Mouse (Mus musculus): ENCODE results near the gene Evc2.

Evc2 gene

DNA sequence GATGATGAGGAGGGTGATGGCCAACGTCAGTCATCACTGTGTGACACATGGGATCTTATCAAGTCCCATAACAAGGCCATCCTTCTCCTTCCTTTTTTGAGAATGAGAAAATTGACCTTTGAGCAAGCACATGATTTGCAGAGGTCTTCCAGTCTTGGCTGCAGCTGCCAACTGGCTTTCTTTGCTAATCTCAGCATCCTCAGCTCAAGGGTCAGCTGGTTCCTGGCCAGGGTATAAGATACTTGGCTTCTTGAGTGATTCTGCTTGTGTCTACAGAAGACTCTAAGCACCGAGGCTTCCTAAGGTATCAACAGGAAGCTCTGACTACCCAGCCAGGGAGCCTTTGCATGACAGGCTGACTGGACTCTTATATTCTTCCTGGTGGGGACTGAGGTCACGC lies 109.2 kb downstream of the Evc2 start:
- POLR2A ChIA-PET: no interaction called here

DNA sequence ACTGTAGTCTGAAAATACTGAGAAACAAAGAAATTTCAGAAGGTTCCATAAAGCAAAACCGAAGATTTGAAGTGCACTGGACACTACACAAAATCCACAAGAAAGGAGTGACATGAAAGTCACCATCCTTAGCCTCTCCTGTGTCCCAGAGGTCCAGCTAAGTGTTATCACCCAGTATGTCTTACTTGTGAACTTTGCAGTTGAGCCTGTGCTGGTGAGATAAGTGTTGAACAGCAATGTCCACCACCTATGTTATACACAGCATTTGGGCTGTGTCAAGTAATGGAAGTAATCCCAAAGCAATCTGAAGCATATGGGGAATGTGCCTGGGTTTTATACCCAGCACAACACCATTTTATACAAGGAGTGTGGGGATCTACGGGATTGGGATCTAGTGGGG lies 118.3 kb downstream of the Evc2 start:
- POLR2A ChIA-PET: no interaction called here

More for the DNA sequence above, 109.2 kb downstream of the Evc2 start:
- CTCF ChIA-PET: interaction anchor here in 1 of 4 experiments (0.6 kb wide), 1 partner anchor 351 kb away, joined by 3 read pairs; no protein-coding TSS in a partner anchor

DNA sequence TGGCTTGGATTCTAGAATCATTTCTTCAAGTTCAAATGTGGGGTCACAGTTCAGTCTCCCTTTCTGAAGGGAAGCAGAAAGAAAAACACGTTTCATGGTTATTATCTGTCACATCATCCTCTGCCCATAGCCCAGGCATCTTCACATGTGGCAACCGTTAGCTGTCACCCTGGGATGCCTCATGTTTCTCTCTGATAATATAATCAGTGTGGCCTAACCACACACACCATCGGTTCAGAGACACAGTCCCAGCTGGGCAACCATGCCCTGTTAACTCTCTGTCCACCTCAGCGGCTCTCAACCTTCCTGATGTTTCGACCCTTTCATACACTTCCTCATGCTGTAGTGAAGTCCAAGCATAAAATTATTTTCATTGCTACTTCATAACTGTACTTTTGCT lies 118.9 kb downstream of the Evc2 start:
- ChIA-PET POLR2A (no interaction called here), CTCF (no interaction called here)

More for the DNA sequence above, 118.3 kb downstream of the Evc2 start:
- CTCF ChIA-PET: no interaction called here

DNA sequence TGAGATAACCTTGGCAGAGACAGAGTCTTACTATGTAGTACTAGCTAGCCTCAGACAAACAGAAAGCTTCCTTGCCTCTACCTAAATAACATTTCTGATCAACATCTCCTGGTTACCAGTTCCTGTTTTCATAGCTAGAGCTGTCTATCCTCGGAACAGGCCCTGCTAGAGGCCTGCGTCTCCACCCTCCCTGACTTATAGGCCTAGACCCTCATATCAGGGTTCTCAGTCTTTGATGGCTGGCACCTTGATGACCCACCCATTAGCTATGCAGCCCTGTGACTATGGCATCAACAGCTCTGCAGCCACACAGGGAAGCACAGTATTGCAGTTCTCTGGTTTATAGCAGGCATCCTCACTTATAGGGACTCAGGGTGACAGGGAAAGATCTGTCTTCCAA lies 119.5 kb downstream of the Evc2 start:
- CTCF ChIA-PET: no interaction called here
- POLR2A ChIA-PET: no interaction called here

DNA sequence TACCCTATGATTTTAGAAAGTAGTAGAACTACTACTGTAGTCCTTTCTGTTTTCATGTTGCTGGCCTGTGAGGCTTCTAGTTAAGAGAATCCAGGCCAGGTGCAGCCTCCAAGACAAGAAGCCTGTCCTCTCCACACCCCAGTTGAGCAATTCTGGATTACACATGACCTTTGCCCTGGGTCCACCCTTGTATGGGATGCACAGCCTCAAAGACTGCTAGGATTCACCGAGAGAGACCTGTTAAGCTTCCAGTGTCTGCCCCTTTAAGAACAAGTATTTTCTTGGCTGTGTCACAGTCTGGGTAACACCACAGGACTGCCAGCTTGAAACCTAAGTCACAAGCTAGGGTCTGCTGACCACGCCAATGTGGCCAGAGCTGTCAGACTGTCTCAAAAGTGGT lies 119.9 kb downstream of the Evc2 start:
- POLR2A ChIA-PET: no interaction called here
- CTCF ChIA-PET: no interaction called here

DNA sequence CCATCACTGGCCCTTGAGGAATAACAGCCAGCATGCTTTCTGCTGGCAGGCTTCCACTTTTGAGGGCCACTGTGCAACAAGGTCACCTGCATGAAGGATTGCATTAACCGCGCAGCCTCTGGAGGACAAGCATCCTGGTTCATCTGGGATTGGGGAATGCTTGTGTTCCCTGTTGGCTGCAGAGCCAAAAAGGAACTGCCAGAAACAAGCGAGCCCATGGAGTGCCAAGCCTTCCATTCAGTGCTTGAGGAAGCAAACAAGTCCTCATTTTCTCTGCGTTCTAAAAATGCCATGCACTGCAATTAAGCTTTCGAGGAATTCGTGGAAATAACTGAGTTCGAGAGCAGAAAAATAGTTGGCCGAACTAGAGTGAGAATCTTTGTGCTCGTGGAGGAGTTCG lies 127.2 kb downstream of the Evc2 start:
- ChIA-PET POLR2A (no interaction called here), CTCF (no interaction called here)

DNA sequence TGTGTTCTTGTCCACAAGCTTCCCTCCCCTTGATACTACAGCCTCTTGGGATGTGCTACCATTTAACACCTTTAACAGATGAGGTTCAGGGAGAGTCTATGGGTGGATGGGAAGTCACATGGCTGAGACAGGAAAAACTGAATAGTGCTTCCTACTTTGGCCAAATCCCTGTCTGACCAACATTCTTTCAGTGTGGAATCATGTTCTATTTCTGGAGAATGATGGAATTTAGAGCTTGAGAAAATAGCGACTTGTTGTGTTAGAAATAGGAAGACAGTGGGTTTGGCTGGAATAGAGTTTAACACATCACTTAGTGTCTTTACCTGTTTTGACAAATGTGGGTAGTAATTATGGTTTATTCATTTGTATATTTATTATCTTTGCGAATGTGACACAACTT lies 129.3 kb downstream of the Evc2 start:
- POLR2A ChIA-PET: no interaction called here
- CTCF ChIA-PET: interaction anchor here in 1 of 4 experiments (0.6 kb wide), 1 partner anchor 730 kb away, joined by 3 read pairs; no protein-coding TSS in a partner anchor

DNA sequence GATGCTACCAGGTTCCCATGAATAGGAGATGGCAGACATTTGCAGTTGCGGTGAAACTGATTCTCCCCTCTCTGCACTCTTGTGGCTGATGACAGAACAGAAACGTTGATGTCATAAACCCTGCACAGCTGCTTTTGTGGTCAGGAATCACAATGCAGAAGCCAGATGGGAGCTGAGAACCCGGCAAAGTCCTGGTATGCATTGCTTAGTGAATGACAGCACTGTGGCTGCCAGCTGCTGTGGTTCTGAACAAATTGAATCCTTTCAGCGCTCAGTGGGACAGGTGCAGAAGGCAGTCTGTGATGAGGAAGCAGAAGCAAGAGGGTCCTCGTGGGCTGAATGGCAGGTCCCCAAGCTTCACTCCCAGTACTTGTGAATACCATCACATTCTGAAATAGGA lies 130.7 kb downstream of the Evc2 start:
- POLR2A ChIA-PET: interaction anchor here in 1 of 4 experiments (1.3 kb wide), 1 partner anchor 22 kb away, joined by 3 read pairs; no protein-coding TSS in a partner anchor
- CTCF ChIA-PET: interaction anchor here in 1 of 4 experiments (0.6 kb wide), 1 partner anchor 1943 kb away, joined by 10 read pairs; no protein-coding TSS in a partner anchor

DNA sequence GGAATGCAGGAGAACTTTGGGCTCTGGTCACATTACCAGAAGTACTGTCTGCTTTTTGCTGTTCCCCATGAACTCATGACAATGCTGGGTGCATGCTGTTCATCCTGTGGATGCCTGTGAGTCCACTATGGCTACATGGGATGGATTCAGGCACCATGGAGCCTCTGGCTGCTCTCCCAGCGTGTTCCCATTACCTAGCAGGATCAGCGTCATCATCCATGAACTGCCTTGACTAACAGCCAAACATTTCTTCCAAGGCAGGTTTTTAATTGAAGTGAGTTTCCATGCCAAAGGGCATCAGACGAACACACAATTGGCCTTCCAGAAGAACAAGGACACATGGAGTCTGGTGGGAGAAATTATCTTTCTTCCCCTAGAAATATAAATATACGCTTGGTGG lies 133.3 kb downstream of the Evc2 start:
- ChIA-PET POLR2A (no interaction called here), CTCF (no interaction called here)

DNA sequence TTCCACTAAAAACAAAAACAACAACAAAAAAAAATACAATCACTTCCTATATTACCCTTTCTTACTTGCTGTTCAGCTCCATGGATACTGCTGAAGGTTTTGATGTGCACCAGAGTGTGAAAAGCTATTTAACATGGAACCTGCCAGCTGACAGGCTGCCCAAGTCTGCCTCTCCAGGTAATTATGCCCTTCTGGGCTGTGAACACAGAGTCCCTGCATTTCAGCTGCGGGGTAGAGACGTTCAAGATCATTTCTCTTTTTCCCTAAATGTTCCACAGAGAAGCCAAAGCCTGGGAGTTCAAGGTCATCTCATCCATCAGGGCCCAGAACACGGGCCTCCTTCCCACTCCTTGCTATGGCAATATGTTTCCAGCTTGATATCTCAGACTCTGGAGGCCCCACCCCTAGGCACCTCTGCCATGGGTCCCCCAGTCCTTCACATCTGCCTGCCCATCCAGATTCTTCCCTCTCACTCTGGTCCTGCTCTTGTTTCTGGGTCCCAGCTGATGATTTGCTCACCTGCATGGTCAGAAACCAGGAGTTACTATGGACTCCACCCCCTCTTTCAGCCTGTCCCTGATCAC lies 133.8 kb downstream of the Evc2 start:
- CTCF ChIA-PET: no interaction called here

More for the DNA sequence above, 133.8 kb downstream of the Evc2 start:
- POLR2A ChIA-PET: no interaction called here
